Mouse (Mus musculus) R1 (cell line): ENCODE measurements around the gene Mboat2.

Source experiments
- DNase-seq: peaks from one replicate; pipeline ENCODE4 v3.0.0-alpha.2; 2018; ENCODE audit warnings: low read depth, low spot score

The Mboat2 gene

DNA sequence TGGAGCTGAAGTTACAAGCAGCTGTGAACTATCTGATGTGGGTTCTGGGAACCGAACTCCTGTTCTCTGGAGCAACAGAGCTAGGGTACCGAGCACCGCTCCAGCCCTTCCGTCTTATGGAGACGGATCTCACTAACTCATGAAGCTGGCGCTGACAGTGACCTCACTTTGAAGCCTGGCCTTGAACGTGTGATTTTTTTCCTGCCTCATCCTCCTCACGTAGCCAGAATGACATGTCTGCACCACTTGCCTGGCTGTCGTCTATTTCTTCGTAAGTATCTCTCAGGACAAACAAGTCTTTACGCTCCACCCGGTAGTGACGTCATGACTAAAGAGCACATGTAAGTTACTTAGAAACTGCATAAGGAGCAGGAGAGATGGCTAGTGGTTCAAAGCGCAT, 116.4 kb downstream of the Mboat2 start:
- no peak for DNase-seq

DNA sequence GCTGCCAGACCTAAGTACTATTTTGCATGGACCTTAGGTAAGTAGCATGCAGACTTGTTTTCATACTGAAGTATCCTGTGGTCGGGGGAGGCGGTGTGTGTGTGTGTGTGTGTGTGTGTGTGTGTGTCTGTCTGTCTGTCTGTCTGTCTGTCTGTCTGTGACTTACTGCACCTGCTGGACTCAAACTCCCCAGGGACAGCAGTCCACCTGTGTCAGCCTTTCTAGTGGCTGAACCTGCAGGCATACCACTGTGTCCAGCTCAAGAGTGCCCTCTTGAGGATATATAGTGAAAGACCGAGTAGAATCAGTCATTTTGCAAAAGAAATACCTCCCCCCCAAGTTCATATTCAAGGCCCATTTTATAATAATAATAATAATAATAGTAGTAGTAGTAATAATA, 117.7 kb downstream of the Mboat2 start:
- DNase-seq: peak; percentile 60

DNA sequence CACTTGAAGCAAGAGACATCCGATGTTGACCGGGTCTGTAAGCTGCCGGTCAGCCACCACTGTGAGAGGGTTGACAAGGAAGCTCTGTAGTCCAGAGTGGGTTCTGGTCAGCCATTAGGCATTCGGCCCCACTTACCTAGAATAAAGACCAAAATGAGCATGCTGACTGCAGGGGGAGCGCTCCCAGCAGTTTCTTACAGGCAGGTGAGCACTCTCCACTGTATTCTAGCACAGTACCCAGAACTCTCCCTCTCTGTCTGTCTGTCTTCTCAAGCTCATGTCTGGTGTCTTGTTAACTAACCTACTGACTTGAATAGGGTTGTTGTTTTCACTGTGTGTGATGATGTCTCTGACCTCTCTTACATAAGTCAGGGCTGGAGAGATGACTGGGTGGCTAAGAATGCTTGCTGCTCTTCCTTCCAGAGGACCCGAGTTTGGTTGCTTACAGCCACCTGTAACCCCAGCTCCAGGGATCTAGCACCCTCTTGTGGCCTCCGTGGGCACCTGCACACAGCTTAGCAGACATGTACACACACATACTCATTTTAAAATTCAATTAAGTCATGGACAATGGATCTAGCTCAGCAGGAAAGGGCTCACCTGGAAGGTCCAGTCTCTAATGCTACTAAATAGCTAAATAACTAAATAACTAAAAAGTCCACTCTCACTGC, 119.8 kb downstream of the Mboat2 start:
- peak; percentile 87 for DNase-seq

DNA sequence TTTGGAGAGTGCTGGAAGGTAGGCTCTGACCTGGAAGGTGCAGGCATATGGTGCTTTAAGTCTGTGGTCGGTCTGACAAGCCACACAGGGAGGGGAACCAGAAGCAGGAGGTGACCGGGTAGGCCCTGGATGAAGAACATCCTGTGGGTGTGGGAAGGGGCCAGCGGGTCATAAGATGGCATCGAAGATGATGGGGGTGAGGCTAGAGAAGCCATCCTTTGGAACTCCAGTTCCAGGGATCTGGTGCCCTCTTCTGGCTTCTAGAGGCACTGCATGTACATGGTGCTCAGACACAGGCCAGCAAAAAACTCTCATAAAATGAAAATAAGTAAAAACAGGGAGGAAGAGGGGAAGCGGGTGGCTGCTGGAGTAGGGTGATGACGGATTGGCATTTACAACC, 121.5 kb downstream of the Mboat2 start:
- DNase-seq: peak; percentile 75

DNA sequence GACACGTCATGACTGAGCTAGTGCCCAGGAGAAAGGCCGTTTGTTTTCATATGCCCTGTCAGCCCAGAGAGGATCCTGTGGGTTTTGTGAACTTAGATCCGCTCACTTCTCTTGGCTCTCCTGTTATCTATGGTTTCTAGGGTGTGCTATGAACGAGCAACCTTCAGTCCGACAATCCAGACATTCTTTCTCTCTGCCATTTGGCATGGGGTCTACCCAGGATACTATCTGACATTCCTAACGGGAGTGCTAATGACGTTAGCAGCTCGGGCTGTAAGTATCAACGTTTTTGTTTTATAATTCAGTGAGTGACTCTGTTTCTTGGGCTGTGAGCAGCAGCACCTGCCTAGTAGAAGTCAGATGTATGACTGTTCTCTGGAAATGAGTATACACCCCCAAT, 124.5 kb downstream of the Mboat2 start:
- no peak for DNase-seq

DNA sequence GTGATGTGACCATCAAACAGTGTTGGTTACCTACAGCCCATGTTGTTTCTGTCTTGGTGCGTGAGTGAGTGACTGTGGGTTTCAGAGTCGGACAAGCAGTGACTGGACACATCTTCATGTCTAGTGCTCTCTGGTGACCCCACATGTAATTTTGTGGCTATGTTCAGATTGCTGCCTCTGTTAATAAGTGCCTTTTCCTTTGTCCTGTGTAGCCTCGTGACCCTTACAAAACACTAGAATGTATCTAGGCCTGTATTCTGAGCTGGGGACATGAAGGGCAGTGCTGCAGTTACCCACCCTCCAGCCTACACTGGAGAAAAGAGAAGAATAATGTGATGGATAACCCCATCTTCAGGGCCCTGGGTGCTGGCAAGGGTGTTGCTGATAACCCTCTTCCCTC, 127.8 kb downstream of the Mboat2 start:
- no peak for DNase-seq

DNA sequence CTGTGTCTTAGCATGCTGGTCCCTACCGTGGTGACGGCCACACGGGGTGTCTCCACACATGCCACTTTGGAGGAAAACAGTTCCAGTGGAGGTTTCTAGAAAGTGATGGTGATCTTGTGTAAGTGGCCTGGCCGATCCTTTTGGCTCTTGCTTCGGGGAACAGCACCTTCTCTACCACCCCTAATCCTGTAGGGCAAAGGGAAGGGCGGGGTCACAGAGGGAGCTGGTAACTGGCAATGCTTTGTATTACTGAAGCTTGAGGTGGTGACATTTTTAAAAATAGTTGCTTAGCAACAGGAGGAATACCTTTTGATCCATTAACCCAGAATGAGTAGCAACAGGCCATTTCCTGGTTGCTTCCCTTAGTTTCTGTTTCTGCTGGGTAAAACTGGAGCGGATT, 131.1 kb downstream of the Mboat2 start:
- DNase-seq: peak; percentile 28

DNA sequence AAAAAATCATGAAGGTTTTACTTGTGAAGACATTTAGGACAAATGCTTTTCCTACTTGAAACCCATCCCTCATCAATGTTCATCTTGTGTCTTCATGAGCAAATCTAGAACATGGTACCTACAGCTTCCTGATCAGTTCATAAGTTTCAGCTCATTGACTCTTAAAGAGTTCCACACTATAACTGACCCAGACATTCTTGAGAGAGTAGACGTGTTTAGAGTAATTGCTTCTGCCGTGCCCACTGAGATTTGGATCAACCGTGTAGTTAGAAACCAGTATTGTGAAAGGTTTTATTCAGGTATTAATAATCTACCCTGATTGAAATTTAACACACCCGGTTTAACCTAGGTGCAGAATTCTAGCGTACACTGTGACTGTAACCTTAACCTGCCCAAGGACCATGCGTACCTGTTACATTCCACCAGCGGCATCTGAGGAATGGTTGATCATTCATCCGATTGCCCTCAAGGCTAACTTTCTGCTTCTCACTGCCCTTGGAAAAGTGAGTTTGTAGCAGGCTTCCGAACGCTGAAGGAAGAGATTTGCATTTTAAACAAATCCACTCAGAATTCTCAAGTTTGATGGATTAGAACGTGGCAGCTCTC, 131.8 kb downstream of the Mboat2 start:
- no peak for DNase-seq

DNA sequence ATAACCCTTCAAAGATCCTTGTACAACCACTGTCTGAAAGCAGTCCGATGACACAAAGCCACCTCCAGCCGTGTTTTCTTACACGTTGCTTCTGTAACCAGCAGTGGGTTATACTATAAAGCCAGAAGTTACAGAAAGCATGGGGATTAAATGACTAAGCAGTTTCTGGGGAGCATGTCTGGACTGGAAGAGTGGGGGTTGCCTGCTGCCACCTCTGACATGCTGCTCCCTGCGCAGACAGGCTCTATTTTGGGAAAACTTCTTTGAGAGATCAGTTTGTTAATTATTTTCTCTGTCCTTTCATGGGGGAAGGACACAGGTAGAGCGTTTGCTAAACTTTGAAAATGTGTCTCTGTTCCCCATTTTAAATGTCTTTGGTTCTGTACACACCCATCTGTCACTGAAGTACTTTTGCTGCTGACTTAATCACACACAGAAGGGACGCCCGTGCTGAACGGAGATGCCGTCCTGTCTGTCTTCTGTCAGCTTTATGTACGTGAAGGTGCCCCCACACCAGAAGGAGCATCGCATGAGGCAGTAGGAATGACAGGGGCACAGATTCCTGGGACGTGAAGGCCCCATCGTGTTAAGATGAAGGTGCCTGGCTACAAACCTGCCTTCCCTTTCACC, 132.8 kb downstream of the Mboat2 start:
- no peak for DNase-seq

DNA sequence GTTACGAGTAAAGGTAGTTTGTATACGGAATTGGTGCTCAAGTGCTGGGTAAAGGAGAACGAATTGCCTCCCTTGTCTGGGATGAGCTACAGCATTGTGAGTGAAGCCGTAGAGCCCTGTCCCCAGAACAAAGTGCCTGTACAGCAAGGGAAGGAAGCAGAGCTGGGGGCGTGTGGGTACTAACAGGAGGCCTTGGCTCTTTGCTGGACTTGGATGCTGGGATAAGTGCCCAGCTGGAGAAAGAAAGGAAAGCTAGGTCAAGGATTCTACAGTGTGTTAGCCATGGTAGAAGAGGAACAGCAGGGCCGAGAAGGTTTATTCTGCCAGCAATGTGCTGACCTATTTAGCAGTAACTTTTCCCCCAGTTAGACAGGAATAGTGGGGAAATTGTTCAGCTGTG, 134.7 kb downstream of the Mboat2 start:
- no peak for DNase-seq

DNA sequence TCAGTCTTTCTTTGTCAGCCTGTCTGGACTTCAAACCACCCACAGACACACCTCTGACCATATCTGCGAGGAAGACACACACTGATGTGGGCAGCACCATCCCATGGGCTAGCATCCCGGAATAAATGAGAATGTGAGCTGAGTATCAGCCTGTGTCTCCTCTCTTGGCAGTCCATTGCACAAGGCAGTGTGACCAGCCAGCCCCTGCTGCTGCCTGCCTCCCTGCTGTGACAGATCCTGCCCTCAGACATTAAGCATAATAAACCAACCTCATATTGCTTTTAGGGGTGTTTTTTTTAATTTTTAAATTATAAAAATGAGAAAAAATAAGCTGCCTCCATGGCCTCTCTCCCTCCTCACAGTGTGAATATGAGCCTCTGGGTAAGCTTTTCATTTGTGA, 135.4 kb downstream of the Mboat2 start:
- DNase-seq: no peak

DNA sequence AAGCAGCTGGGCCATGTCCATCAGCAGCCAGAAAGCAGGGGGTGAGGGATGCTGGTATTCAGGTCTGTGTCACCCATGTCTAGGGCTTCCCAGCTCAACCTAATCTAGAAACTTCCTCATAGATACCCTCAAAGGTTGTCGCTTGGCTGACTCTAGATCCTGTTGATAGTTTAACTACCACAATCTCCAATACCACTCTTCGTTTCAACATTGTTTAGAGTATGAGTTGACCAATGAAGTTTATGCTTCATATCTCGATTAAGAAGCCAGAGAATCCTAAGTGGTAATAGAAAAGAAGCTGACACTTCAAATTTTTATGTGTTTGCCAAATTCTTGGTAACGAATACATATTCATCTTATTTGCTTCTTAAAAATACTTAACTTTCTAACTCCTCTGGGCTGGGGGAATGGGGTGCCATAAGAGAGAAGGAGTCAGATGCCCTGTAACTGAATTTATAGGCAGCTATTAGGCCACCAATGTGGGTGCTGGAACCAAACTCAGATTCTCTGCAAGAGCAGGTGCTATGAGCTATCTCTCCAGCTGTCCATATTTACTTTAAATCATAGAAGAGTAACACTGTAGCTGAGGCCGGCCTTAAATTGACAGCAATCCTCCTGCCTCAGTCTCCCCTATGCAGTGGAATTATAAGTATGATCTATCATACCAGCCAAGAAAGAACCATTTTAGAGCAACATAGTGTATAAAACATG, 141.0 kb downstream of the Mboat2 start:
- no peak for DNase-seq

DNA sequence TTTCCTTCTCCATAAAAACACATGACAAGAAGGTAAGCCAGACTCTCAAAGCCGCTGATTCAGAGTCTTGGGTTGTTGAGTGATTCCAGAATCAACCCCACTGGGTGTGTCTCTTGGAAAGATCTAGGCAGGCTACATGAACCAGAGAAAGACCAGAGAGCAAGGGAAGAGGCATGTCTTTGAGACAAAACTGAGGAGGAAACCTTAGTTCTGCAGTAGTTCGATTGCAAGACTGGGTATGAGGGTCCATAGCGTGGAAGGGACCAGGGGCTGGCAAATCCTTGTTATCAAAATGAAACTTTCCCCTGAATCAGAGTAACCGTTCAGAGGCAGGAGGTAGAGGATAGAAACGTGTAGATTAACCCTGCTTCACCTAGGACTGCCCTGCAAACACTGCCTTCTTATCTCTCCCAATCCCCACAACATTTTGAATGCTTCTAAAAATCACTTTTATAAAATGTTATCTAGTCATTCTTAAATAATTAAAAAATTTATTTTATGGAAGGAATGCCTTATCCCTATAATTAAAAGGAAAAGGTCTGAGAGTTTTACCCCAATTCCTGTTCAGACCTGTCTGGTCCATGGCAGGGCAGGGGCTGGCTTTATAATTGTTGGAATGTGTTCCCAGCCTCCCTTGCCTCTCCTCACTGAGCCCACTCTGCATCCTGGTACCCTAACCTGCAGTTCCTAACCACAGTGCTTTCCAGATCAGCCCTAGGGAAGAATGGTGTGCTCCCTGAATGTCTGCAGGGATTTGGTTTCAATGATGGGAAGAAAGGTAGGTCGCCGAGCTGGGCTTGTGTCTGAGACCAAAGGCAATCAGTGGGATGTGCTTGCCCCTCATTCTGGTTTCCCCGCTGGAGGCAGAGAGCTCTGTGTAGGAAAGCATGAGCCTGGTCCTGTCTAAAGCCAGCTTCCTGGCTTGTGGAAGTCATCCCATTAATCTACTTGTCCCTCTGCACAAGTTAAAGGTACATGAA, 142.0 kb downstream of the Mboat2 start:
- no peak for DNase-seq

DNA sequence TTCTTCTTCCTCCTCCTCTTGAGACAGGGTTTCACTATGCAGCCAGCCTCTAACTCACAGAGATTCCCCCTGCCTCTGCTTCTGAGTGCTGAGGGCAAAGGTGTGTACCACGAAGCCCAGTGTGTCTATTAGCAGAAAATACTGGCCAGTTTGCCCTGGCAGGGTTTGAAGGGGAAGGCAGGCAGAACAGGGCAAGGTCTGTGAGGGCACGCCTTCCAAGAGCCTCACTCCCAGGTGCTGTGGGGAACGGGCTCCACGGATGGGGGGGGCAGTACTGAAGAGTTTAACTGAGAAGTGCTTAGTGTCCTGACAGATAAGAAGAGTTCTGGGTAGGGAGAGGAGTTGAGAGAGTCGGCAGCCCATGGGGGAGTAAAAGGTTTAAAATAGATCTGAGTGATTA, 142.9 kb downstream of the Mboat2 start:
- DNase-seq: no peak

DNA sequence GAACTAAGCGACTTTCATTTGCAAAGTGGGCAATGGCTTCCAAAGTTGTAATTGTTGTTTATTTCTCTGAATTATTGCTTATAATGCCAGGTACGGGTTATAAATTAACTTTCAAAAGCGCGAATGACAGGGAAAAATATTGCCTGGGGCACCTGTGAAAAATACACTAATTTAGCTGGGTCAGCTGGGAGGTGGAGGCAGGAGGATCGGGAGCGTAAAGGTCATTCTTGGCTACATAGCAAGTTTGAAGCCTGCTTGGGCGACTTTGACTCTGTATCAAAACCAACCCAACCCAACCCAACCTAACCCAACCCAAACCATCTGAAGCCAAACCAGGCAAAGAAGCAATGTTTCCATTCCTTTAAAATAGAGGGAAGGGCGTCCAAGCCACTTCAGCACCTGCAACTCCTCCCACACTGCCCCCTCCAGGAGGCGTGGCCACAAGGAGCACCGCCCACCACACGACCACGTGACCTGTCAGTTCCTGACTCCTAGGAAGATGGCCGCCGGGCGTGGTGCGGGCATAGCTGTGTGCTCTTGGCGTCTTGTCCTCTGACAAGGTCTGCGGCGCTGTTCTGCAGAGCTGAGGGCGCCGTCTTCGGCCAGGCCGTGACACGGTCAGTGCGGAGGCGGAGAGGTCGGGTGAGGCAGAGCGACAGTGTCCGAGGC, 143.9 kb downstream of the Mboat2 start, which contains the start of gene Kidins220:
Kidins220 (plus strand) TSS at position 480 of the 669 bp plus-strand sequence.
- DNase-seq: peak; percentile 94

DNA sequence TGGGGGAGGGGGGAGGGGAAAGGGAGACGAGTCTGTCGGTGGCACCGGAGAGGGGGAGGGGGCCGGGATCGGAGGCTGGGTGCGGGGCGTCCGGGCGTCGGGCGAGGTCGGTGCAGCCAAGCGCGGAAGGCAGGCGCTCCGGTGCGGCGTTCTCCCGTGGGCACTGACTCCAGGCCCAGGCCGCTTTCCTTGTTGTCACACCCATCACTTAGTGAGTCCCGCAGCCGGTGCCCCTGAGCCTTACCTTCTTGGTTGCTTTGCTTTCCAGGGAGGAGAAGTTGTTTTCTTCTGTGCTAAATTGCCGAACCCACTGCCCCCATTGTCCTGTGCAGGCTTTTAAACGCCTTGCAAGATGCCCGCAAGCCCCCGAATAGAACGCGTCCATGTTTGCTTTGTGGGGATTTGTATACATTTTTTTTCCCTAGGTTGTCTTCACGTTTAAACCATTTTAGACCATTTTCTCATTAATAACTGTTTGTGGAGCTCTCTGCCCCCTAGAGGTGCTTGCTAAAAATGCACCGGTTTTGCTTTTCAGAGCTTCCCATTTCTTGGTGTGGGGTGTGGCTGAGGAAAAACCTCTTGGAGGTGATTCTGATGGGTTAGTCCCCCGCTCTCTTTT, 144.5 kb downstream of the Mboat2 start:
- DNase-seq: peak; percentile 81

DNA sequence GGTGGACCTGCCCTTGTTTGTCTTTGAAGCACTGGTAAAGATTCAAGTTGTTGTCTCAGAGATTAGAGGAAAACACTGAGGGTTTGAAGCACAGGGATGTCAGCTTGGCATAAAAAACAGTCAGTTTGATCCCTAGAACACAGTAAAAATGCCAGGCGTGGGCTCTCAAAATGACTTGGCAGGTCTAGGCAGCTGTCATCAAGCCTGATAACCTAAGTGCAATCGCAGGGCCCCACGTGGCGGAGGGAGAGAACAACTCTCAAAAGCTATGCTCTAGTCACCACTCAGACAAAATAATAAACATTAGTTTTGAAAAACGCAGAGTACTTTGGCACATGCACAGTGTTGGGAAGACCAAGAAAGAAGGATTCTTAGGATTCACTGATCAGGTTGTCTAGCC, 154.5 kb downstream of the Mboat2 start:
- DNase-seq: no peak

DNA sequence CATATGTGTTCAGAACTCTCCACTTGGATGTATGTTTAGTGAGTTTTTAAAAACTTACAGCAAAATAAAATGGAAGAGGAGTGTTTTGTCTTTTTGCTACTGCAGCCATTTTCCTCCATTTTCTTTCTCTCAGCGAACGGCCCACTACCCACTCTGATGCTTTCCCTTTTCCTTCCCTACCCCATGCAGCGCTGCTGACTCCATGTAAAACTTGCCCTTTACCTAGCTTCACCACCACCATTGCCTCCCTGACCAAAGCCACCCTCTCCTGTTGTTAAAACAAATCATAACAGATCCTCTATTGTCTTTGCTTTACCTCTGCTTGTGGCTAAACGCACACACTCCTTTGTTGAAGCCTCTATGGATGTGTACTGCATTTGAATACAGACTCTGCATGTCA, 164.7 kb downstream of the Mboat2 start:
- peak; percentile 48 for DNase-seq

DNA sequence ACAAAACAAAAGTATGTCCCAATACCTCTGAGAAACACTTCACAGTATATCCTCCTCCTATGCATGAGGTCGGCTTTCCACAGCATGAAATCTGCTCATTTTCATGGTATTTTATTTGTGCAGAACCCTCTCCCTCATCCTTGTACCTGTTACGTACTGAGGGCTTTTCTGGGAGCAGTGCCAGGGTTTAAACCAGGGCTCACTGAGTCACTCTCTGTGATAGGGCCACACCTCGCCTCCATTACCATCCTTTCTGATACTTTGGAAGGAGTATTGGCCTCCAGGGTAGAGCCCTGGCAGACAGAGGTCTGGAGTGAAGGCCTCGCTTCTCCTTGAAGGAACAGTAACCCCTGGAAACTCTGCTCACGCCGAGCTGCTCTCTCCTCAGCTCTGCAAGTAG, 174.7 kb downstream of the Mboat2 start:
- DNase-seq: no peak

DNA sequence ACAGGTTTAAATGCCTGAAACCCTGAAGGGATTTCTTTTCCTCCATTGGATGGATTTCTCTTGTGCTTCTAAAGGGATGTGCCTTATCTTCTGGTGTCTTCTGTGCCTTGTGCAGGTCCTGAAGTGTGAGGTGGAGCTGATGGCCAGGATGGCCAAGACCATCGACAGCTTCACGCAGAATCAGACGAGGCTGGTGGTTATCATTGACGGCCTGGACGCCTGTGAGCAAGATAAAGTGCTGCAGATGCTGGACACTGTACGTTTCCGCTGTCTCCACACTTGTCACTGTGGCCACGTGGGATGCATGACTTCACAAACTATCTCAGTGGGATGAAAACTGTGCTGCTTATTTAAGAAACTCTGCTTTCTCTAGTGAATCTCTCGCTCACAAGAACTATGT, 179.3 kb downstream of the Mboat2 start:
- no peak for DNase-seq
